Mouse (Mus musculus) heart, embryonic 16.5 days (tissue): ENCODE results near the gene Chst10. TPM values are rescaled to one million over a fixed set of nuclear protein-coding genes. Genes with fewer than 3 reads are reported as not detected.

Source experiments
- polyA plus RNA-seq: library from polyadenylated mRNA; unstranded; fragments of >200 nt; fragmentation: Nextera tagmentation; extraction: Ambion mirVana; gene quantifications from 2 replicates; pipeline ENCODE4 v1.2.1, GENCODE M21; 2015

Gene Chst10
- polyA plus RNA-seq, 1 experiment from 2014 or later = 1.4 TPM

Other genes starting within 250 kb of the Chst10 start
- gene Aff3, start 233.2 kb downstream of the Chst10 start, polyA plus RNA-seq = 1.7 and 2.2 TPM in 2 replicates
- 0.34 and 0.74 TPM in 2 replicates for gene Lonrf2, start 61.5 kb downstream of the Chst10 start, polyA plus RNA-seq
- gene Nms, start 41.0 kb upstream of the Chst10 start, polyA plus RNA-seq = not detected in 2 replicates
- gene Pdcl3, start 87.4 kb upstream of the Chst10 start, polyA plus RNA-seq = 125 and 156 TPM in 2 replicates